Mouse (Mus musculus): Measurements from ENCODE around the gene Kif1c.

Kif1c gene

DNA sequence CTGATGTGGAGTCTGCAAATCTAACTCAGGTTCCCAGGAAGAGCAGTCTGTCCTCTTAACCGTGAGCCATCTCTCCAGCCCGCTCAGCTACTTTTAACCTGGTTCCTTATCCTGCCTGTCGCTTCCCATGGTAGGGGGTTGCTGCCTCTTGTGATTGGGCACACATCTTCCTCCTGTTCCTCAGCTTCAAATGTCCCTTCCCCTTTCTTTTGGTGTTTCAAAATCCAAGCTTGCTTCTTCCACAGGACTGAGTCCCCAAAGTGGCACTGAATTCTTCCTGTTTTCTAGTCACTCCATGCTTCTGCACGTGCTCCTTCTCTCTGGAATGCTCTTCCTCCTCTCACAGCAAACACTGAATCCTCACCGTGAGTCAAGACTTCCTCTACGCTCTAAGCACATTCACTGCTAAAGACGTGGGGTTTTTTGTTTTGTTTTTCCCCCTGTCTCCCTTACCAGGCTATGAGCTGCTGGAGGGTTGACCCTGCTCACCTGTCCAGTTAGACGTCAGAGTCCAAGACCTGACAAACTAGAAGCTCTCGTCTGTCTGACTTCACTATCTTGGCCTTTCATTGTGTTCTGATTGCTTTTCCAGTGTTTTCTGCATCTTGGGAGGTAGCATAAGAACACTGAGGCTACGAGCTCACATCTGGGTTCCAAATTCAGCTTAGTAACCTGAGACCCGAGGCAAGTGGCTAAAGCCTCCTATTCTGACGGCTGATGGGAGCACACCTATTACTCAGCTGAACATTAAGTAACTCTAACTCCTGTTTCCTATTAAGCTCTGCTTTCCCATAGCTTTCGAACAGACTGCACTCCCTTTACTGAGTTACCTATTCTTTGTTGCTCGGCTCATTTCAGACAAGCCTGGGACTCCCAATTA is 32.8 kb upstream of the Kif1c start:
- DNase-seq (ENCODE audit: low spot score in 2 of 2) = no peak

DNA sequence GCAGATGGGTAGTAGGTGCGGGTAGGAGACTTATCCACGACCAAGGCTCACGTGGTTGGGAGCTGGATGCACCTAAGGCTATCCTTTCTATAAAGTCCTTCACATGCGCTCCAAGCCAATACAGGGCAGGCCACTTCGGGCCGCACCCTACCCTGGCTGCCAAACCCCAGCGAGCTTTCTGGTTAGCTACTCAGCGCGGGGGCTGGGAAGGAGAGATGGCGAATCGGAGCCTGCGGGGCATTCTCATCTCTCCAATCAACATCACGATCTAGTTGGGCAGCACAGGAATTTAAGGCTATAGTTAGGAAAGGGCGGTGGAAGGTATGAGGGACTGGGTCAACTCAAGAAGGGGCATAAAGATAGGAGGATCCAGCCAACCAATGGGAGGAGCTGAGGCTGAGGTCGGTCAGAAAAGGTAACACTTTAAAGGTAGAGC is 32.0 kb upstream of the Kif1c start:
- peak in 1 of 2 experiments; percentile 60 for DNase-seq (ENCODE audit: low spot score in 2 of 2)

DNA sequence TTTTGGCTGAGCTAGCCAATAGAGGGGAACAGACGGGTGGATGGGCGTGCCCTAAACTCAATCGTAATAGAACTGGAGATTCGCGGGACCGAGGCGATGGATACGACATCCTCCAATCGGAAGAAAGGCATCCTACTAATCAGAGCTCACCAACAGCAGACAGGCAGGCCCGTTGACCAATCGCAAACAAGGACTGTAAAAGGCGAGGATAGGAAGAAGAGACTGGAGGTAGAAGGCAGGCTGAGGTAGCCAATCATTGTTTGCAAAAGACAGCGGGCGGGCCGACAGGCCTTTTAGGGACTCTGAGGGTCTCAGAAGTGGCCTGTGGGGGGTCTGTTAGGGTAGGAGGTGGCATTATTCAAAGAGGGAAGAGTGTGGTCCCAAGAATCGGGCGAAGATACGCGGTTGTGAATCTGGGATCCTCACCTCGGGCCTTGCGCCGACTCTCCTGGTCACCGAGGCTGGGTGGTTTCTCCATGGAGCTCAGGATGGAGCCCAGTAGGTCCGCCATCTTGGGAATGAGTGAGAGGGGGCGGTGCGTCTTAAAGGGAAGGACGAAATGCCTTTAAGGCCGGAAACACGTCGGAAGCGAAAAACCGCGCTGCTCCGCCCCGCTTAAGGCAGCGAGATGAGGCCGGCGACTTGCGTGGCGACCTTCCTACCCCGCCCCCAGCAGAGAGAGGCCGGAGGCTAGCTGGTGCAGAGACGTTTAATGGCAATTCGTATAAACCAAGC is 31.4 kb upstream of the Kif1c start, which contains the start of gene Spag7:
TSS of gene Spag7 (minus strand) at position 646 of the 735 bp plus-strand sequence.
- peak; percentile 85 to 93 for DNase-seq (ENCODE audit: low spot score in 2 of 2)

DNA sequence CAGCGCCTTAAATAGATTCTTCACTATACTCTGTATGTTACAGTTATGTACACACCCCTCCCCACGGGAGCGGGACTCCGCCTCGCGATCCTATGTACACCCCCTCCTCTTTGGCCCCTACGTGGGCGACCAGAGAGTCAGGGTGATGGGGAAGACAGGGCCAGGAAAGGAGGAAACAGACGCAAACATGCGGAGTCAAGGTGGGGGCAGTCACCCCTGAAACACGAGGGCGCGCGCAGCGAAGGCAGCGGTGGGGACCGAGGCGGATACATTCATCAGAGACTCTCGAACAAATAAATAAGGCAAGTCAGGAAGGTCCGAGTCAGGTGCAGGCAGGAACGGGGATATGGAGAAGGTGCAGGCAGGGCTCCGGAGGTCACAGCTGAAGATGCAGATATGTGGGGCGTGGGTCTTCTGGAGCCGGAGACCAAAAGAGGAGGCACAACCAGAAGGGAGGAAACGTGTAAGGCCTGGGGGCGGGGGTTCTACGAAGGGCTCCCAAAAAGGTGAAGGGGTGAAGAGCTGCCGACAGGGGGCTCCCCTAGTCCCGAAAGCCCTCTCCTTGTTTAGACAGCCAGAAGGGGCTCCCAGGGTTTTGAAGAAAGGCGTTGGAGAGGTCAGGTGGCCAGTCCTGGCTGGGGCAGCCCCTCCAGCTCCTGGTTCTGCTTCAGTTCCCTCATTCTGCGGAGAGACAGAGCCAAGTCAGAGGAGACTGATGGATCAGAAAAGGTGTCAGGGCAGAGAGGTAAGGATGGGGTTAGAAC is 30.6 kb upstream of the Kif1c start:
- peak in 1 of 2 experiments; percentile 80 for DNase-seq (ENCODE audit: low spot score in 2 of 2)

DNA sequence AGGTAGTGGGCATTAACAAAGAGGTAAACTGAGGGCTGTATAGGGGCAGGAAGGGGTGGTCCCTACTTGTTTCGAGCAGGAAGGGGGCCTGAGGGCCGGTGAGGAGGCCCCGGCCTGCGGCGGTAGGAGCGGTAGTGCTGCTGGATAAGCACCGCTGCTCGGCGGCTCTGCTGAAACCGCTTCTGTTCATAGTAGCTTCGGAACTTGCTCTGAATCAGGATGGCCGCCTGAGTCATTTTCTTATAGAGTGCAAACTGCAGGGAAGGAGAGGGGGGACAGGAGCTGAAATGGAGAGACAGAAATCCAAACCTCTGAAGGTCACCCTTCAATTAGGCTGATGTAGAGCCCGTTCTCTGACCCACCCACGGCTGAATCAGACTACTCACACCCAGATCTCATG is 29.9 kb upstream of the Kif1c start:
- no peak for DNase-seq (ENCODE audit: low spot score in 2 of 2)

DNA sequence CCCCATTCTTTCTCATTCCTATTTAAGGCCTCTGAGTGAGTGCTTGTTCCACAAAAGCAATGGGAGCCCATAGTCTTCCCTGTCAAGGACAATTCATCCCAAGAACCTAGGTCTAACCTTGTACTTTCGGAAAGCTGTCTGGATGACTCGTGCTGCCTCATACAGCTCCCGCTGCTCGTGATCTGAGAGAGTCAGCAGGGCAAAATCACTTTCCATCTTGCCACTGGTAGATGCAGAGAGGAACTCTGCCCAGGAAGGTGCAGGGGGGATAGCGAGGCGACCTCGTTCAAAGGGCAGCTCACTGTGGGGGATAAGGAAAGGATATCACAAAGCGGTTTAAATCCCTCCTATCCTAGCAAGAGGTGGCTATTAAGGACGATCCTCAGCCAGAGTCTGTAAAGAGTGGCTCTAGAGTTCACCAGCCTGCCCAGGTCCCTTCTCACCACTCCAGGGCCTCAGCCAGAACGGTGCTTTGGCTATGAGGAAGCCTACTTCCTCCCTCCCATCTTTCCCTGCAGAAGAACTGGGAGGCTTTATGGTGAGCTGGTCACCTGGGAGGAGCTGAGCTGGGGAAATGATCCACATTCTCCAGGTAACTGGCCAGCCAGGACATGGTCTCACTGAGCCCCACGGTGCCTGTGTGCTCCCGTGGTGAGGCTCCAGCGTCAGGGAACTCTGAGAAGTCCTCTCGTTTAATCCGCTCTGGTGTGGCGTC is 28.9 kb upstream of the Kif1c start:
- no peak for DNase-seq (ENCODE audit: low spot score in 2 of 2)

DNA sequence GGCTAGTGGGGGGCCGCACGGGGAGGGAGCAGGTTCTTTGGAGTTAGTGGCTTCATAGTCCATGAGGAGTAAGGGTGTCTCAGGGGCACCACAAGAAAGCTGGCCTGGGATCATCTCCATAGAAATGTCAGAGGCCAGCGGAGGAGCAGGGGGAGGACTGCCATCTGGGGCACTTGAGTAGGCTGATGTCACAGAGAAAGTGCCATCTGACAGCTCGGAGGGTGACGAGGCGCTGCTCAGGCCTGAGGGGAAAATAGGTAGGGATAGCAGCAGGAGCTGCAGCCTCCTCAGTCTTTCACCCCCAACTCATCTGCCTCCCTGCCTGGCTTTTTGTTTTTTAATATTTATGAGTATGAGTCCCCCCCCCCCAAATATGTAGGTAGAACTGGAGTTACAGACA is 26.3 kb upstream of the Kif1c start:
- DNase-seq (ENCODE audit: low spot score in 2 of 2) = no peak

DNA sequence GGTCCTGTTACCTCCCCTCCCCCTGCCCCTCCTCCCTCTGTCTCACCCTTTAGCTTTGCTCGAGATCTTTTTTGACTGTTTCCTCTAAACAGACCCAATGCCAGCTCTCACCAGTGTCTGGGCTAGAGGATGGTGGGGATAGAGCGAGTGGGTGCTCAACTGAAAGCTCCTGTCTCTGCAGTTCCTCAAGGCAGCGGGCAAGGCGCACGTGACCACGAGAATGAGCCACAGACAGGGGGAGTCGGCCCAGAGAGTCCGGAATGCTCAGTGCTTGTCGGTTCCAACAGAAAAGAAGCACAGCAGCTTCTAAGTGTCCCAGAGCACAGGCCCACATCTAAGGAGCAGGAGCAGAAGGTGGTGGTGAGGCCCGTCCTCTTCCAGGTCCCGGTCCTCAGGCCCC is 25.8 kb upstream of the Kif1c start:
- no peak for DNase-seq (ENCODE audit: low spot score in 2 of 2)

DNA sequence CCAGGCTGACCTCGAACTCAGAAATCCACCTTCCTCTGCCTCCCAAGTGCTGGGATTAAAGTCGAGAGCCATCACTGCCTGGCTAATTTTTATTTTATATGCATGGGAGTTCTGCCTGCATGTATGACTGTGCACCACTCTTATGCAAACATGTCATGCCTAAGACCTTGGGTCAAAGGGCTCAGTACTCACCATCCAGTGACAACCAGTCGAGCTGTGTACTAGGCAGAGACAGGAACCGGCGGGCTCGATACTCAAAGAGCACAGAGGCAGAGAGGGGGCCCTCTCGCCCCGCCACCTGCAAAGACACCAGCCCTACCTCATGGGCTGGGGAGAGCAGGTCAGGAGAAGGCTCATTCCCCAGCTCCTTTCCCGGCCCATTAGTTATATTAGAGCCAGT is 22.3 kb upstream of the Kif1c start:
- DNase-seq (ENCODE audit: low spot score in 2 of 2) = no peak

DNA sequence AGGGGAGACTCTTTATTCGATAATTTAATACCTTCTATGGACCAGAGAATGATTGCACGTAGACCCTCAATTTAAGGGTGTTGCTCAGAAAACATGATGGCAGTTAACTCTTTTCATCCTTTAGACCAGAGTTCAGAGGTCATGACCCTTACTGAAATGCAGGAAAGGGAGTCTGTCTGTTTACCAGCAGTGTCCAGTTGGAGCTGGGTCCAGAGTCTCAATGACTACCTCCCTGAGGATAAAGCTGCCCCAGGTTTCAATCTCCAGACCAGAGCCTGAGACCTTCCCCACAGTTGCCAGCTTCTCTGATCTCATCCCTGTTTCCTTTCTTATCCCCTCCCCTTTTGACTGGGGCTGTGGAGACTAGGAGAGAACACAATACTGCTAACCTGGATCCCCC is 21.8 kb upstream of the Kif1c start:
- no peak for DNase-seq (ENCODE audit: low spot score in 2 of 2)

DNA sequence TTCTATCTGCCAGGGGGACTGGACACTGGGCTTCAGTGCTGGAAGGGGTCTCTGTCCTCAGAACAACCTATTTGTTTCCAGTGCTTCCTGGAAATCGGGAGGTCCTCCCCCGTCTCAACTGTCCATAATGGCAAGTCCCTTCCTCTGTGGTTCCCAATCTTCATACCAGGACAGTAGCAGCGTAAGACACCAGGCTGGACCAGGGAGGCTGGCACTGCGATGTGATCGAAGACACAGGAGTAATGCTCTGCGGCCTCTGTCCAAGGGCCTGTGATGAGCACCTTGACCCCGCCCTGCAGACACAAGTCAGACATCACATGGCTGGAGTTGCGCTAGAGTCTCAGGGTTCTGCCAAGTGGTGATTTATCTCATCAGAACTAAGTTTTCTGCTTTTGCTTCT is 21.0 kb upstream of the Kif1c start:
- DNase-seq (ENCODE audit: low spot score in 2 of 2) = no peak

DNA sequence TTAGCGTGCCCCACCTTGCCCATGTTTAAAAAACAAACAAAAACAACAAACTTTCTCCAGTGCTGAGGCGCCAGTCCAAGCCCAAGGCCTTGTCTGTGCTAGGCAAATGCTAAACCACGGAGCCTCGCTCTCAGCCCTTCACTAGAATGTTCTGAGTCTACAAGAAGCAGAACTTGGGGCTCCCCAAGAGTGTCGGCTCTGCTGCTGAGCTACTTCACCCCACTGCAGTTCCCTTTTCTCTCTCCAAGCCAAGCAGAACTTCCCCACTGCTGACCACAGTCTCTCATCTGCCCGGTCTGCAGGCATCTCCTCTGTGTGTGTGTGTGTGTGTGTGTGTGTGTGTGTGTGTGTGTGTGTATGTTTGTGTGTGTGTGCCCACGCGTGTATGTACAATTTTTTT is 20.5 kb upstream of the Kif1c start:
- no peak for DNase-seq (ENCODE audit: low spot score in 2 of 2)

DNA sequence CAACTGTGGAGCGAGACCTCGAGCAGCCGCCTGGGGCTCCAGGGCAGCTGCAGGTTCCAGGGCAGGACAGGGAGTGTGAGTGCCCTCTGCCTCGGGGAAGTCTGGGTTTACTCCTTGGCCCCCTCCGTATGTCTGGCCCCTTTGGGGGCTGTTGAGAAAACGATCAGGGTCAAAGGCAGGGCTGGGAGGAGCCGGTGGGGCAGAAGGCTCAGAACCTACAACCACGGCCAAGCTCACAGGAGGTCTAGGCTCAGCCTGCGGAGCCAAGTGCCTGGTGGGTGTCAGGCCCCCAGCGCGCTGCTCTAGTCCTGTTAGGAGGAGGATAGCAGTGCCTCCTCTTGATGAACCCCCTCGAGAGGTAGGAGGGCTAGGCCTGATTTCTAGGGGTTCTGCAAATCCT is 19.2 kb upstream of the Kif1c start:
- no peak for DNase-seq (ENCODE audit: low spot score in 2 of 2)

DNA sequence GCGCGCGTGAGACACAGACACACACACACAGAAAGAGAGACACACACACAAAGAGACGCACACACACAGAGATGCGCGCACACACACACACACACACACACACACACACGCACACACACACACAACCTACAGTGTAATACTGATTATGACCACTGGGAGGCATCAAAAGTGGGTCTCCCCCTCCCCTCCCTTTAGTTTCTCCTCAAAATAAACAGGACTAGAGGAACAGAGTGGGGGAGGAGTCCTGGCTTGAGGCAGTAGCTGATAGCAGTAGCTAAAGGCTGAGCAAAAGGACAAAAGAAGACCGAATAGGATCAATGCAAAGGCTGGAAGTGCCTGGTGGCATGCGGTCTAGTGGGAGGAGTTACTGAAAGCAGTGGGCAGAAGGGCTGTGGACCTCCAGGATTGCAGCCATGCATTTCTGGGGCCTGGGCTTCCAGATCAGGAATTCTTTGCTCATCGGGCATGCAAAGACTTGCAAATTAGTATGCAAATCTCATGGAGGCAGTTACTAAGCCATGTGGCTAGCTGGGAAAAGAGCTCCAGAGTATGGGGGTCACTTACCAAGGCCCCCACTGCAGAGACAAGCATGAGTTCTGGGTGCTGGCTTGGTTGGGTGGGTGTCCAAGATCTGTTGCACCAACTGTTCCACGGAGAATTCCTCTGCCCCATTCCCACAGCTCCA is 18.3 kb upstream of the Kif1c start:
- DNase-seq (ENCODE audit: low spot score in 2 of 2) = peak in 1 of 2 experiments; percentile 58

DNA sequence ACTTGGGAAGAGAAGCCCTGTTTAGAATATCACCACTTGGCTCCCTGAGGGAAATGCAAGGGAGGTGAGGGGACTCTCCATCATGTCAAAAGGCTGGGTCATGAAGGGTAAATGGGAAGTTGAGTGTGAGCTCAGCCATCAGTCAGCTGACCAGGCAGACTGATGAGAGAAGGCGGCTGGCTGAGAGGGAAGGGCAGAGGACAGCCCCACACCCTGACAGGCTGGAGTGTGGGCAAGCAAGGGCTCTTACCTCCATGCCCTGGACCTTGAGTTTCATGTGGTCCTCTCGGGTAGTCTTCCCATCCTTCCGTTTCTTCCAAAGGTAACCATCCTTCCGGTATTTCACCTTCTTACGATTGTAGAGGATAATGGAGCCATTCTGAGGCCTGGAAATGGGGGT is 16.7 kb upstream of the Kif1c start:
- DNase-seq (ENCODE audit: low spot score in 2 of 2) = no peak

DNA sequence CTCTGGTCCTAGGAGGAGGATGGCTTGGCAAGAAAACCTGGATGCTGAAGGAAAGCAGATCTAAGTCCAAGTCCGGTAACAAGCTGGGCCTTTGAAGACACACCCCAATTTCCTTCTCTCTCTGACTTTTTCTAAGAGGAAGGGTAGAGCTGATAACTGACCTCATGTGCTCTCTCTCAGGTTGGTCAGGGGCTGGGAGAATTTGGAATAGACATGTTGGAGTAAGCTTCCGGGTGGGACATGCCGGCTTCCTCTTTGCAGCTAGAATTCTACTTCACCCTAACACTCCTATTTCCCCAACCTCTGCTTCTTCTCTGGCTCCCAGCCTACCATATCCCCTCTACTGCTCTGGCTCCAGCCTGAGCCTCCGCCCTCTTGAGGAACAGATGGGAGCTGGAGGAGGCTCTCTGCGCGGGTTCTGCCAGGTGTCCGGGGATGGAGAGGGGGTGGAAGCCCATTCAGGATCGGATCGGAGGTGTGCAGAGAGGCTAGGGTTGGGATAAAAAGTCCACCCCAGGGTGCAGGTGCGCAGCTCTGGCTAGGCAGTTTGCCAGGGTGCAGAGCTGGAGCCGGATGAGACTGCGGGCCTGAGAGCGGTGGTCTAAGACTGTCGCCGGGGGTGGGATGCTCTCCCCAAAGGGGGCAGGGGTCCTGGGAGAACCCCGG is 13.3 kb upstream of the Kif1c start:
- peak in 1 of 2 experiments; percentile 45 for DNase-seq (ENCODE audit: low spot score in 2 of 2)

DNA sequence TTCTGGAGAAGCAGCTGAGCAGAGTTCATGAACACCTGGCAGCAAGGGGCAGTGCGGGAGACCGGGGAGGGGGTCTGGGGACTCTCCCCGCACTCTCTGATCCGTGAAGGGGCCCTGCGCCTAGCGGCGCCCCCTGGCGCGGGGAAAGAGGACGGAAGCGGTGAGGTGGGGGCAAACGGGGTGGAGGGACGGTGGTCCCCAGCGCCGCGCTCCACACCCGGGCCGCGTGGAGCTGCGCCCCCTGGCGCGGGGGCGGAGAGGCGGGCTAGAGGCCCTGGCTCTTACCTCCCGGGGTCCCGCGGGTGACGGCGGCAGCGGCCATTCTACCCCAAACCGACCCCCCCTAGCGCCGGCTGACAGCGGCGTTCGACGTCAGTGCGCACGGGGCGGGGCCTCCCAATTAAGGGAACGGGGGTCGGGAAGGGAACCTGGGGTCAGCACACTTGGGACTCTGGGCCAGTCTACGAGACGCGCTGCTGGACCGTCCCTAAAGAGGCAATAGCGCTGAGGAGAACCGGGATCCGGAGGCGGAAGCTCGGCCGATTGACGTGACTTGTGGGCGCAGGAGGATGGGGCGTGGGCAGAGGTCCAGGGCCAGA is 12.6 kb upstream of the Kif1c start, which contains the start of gene Camta2:
TSS of gene Camta2 (minus strand) at position 505 of the 599 bp plus-strand sequence.
- DNase-seq (ENCODE audit: low spot score in 2 of 2) = peak; percentile 64 to 88

DNA sequence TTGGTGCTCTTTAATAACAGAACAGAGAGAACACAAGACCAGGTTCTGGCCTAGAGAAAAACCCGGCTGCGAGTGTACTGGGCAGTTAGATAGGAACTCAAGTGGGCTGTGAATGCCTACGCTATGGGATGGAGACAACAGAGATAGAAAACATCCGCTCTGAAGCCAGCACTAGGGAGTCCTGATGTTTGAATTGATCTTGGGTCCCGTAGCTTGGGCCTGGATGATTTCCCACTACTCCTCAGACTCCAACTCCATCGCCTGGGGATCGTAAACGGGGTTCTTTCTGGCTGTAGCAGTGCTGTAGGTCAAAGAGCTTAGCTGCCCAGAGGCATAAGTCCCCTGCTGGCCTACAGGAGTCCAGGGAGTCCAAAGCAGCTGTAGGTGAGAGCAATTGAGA is 12.0 kb upstream of the Kif1c start:
- no peak for DNase-seq (ENCODE audit: low spot score in 2 of 2)

DNA sequence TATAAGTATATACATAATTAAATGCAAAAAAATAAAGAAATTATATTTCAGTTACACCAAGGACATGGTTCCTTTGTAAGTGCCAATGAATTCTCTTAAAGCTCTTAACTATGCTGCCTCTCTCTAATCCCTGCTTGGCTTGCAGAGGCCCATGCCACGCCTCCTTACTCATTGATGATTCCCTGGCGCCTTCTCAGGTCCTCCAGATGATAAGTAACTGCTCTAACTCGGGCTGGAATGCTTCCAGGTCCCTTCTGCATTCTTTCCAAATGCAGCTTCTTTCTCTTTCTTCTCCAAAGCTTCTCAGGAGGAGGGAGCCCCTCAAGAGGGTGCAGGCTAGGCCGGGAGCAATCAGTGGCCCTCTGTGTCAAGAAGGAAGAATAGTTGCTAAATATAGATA is 10.8 kb upstream of the Kif1c start:
- no peak for DNase-seq (ENCODE audit: low spot score in 2 of 2)

DNA sequence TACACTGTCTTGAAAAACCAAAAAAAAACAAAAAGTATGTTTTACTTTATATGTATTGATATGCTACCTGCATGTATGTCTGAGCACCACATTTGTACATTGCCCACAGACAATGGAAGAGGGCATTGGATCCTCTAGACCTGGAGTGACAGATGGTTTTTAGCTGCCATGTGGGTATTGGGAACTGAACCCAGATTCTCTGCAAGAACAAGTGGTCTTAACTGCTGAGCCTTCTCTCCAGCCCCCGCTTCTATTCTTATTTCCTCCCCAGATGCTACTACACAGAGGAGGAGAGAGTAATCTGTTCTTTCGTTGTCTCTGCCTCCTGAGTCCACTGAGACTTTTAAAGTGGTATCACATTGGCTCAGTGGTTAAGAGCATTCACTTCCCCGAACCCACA is 6.8 kb upstream of the Kif1c start:
- DNase-seq (ENCODE audit: low spot score in 2 of 2) = no peak
